Mouse (Mus musculus) inflammation-experienced regulatory T-cells (primary cell): ENCODE data around the gene Myo1g. TPM values are rescaled to one million over a fixed set of nuclear protein-coding genes. Genes with fewer than 3 reads are reported as not detected.

Experiments
- polyA plus RNA-seq, 2 experiments: library from polyadenylated mRNA; unstranded; fragments of 100-300 nt; shearing (Covaris generic); gene quantifications; one replicate each; pipeline ENCODE4 v1.2.1; 2017

Gene Myo1g
- 100 to 1,000 TPM; 156 to 184 TPM for polyA plus RNA-seq

GRCm38 (mm10) chr11:6520507-6521173, at the start of gene Myo1g:
Gene Myo1g (minus strand): TSS chr11:6520965.

GRCm38 (mm10) chr11:6546205-6547013, 25.6 kb upstream of the Myo1g start, which contains the start of gene Ccm2:
Gene Ccm2 (plus strand): TSS chr11:6546887.

GRCm38 (mm10) chr11:6475867-6476484, 44.8 kb downstream of the Myo1g start, which contains the start of gene Purb:
Gene Purb (minus strand): TSS chr11:6475917.

Other genes starting within 250 kb of the Myo1g start
- 10 to 100 TPM; 68.2 to 70.8 TPM for gene Tmed4, start 246.1 kb downstream of the Myo1g start, polyA plus RNA-seq
- 100 to 1,000 TPM; 173 to 213 TPM for gene Ogdh, start 229.3 kb downstream of the Myo1g start, polyA plus RNA-seq
- gene Zmiz2, start 131.9 kb downstream of the Myo1g start, polyA plus RNA-seq, result 10 to 100 TPM; 81.4 to 93.6 TPM
- gene Ppia, start 105.5 kb downstream of the Myo1g start, polyA plus RNA-seq, result 1,000 to 10,000 TPM; 3,718 to 4,214 TPM
- 100 to 1,000 TPM; 147 to 216 TPM for gene H2afv, start 76.5 kb downstream of the Myo1g start, polyA plus RNA-seq
- gene Purb, start 45.0 kb downstream of the Myo1g start, polyA plus RNA-seq, result 10 to 100 TPM; 18.9 to 21.2 TPM
- gene Ccm2, start 25.9 kb upstream of the Myo1g start, polyA plus RNA-seq, result 100 to 1,000 TPM; 313 to 331 TPM
- under 1 TPM; 0.30 to 0.67 TPM for gene Nacad, start 85.1 kb upstream of the Myo1g start, polyA plus RNA-seq
- gene Tbrg4, start 105.1 kb upstream of the Myo1g start, polyA plus RNA-seq, result 10 to 100 TPM; 12.0 to 17.0 TPM
- gene Wap, start 117.7 kb upstream of the Myo1g start, polyA plus RNA-seq, result 1 to 10 TPM in 1 of 2 experiments, not detected in 1; 1.1 TPM
- 10 to 100 TPM in 1 of 2 experiments, 1 to 10 TPM in 1; 4.5 to 17.1 TPM for gene Ramp3, start 137.6 kb upstream of the Myo1g start, polyA plus RNA-seq